Mouse (Mus musculus): Measurements from ENCODE around the gene Pdcd1lg2.

GRCm38 (mm10) chr19:29384994-29385393, 25.7 kb upstream of the Pdcd1lg2 start:
- no peak for TF ChIP-seq CTCF (IDR thresholded peaks at IDR 0.05)
- TF ChIP-seq POLR2A (IDR thresholded peaks at IDR 0.05; ENCODE audit: insufficient read depth, low read depth, low read length): no peak

All from heart, adult 2 months (tissue).